Mouse (Mus musculus): ENCODE measurements around the gene Vwa7.

Vwa7 gene

GRCm38 (mm10) chr17:35000717-35001451 lies 15.5 kb upstream of the Vwa7 start, which contains the start of gene Vars:
Vars (plus strand) TSS chr17:35000987.
- WGBS: under 1% methylated on average over 83 of the region's 83 CpGs

- 3% methylated on average over 35 of the region's 35 CpGs for WGBS
Measured at GRCm38 (mm10) chr17:35001452-35002152, 14.8 kb upstream of the Vwa7 start.

GRCm38 (mm10) chr17:35002153-35002865 lies 14.1 kb upstream of the Vwa7 start:
- WGBS: 15% methylated on average over 12 of the region's 12 CpGs

- 71% methylated on average over 9 of the region's 9 CpGs for WGBS
Measured at GRCm38 (mm10) chr17:35003022-35003838, 13.1 kb upstream of the Vwa7 start.

- 96% methylated on average over 17 of the region's 17 CpGs for WGBS
Measured at GRCm38 (mm10) chr17:35004075-35004717, 12.2 kb upstream of the Vwa7 start.

DNA sequence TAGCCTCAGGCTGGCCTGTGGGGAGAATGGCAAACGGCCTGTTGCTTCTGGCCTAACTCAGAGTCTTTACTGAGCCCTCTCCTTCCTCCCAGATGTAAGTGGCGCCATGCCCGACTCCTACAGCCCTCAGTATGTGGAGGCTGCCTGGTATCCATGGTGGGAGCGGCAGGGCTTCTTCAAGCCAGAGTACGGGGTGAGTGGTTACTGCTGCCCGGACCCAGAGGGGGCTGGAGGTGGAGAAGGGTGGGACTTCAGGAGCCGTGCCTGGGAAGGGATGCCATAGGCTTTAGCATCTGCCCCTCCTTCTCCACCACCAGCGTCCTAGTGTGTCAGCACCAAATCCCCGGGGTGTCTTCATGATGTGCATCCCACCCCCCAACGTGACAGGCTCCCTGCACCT lies 11.2 kb upstream of the Vwa7 start:
- WGBS: 89% methylated on average over 10 of the region's 10 CpGs

DNA sequence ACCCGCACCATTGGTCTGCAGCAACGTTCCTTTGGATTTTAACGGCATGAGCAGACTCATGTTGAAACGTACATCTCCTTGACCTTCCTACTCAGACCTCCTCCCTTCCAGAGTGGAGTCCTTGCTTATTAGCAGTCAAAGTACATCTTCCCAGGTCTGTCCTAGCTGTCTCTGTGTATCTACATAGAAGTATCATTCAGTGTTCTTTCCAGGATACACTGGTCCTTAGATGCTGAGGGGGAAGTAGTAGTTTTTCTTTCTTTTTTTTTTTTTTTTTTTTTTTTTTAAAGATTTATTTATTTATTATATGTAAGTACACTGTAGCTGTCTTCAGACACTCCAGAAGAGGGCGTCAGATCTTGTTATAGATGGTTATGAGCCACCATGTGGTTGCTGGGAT lies 10.5 kb upstream of the Vwa7 start:
- WGBS: 96% methylated on average over 4 of the region's 5 CpGs

GRCm38 (mm10) chr17:35007387-35007991 lies 8.9 kb upstream of the Vwa7 start:
- WGBS: 96% methylated on average over 7 of the region's 7 CpGs

DNA sequence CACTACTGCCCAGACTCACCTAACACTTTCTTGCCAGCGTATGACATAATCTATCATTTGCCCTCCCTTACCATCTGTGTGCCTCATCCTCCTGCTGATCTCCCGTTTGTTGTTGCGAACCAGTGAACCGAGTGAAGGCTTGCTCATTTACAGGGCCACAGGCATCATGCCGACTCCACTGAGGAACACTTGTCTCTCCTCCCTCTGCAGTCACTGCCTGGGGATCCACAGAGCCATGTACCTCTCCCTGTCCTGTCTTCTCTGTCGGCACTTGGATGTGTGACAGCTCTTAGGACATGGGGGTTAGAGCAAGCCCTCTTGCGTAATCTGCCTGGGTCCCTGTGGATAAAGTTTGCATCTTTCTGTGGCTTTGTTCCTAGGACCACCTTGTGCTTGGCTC lies 6.8 kb upstream of the Vwa7 start:
- 84% methylated on average over 7 of the region's 7 CpGs for WGBS

DNA sequence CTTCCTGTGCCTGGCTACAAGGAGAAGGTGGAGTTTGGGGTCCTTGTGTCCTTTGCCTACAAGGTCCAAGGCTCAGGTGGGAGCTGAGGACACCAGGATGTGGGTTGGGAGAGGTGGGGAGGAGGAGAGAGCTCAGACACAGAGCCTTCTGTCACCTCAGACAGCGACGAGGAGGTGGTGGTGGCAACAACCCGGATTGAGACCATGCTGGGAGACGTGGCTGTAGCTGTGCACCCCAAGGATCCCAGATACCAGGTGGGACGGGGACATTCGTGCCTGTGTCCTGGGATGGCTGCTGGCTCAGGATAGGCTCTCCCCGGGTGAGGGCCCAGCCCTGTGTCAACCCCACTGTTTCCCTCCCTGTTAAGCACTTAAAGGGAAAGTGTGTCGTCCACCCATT lies 4.9 kb upstream of the Vwa7 start:
- WGBS: 91% methylated on average over 8 of the region's 8 CpGs

GRCm38 (mm10) chr17:35012430-35012829 lies 3.9 kb upstream of the Vwa7 start:
- 91% methylated on average over 13 of the region's 13 CpGs for WGBS

GRCm38 (mm10) chr17:35013221-35013620 lies 3.2 kb upstream of the Vwa7 start:
- 87% methylated on average over 6 of the region's 6 CpGs for WGBS

- 92% methylated on average over 16 of the region's 16 CpGs for WGBS
Measured at GRCm38 (mm10) chr17:35015296-35015695, 1.1 kb upstream of the Vwa7 start.

GRCm38 (mm10) chr17:35016791-35017705 lies 669 bp downstream of the Vwa7 start:
- 83% methylated on average over 10 of the region's 10 CpGs for WGBS

DNA sequence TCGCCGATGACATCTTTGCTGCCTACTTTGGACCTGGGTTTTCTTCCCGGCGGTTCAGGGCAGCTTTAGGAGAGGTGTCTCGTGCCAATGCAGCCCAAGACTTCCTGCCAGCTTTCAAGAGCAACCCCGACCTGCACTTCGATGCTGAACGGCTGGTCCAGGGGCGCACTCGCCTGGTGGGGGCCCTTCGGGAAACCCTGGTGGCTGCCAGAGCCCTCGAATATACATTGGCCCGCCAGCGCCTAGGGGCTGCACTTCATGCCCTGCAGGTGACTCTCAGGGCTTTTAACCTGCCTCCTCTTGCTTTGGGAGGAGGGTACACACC lies 1.3 kb downstream of the Vwa7 start:
- WGBS: 73% methylated on average over 14 of the region's 14 CpGs

- WGBS: 90% methylated on average over 3 of the region's 3 CpGs
Measured at GRCm38 (mm10) chr17:35018171-35018570, 1.8 kb downstream of the Vwa7 start.

DNA sequence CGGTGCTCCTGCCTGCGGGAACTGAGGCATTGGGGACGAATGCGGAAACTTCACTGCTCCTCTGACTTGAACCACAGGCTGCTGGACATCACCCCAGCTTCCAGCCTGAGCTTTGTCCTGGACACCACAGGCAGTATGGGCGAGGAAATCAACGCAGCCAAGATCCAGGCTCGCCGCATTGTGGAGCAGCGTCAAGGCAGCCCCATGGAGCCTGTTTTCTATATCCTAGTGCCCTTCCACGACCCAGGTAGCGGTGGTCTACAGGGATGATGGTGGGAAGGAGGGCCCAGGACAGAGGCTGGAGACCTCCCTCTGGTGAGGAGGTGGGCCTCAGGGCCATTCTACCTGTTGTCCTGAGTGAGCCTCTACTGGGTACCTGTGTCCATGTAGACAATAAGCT lies 3.5 kb downstream of the Vwa7 start:
- WGBS: 89% methylated on average over 11 of the region's 11 CpGs

- WGBS: 93% methylated on average over 8 of the region's 8 CpGs
Measured at GRCm38 (mm10) chr17:35020551-35020950, 4.2 kb downstream of the Vwa7 start.

GRCm38 (mm10) chr17:35021163-35021808 lies 4.9 kb downstream of the Vwa7 start:
- 20% methylated on average over 17 of the region's 17 CpGs for WGBS

Data from cerebral cortex, adult 2 months (tissue).